Mouse (Mus musculus): ENCODE measurements around the gene Syne4. TPM values are rescaled to one million over a fixed set of nuclear protein-coding genes. Genes with fewer than 3 reads are reported as not detected.

Gene Syne4
- total RNA-seq, 4 experiments from 2014 or later = 7.4 to 10.5 (median 8.8) TPM

GRCm38 (mm10) chr7:30326427-30326826 is 11.8 kb downstream of the Syne4 start:
- no peak for DNase-seq (ENCODE audit: low spot score in 2 of 2)

GRCm38 (mm10) chr7:30327140-30327539 is 12.5 kb downstream of the Syne4 start:
- no peak for DNase-seq (ENCODE audit: low spot score in 2 of 2)

DNA sequence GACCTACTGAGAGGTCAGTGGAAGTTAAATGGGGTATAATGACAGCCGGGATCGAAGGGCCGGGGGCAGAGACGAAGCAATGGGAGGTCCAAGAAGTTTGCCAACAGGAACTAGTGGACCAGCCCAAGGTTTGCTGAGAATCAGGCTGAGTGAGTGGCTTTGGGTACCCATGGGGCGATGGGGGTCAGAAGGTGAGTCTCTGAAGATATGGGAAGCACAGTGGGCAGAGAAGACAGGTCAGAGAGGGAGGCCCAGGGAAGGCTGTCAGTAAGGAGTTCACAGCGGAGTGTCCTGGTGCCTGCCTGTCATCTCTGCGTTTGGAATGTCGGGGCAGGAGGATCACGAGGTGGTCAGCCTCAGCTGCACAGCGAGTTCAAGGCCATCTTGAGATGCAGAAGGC is 13.8 kb downstream of the Syne4 start:
- no peak for DNase-seq (ENCODE audit: low spot score in 2 of 2)

DNA sequence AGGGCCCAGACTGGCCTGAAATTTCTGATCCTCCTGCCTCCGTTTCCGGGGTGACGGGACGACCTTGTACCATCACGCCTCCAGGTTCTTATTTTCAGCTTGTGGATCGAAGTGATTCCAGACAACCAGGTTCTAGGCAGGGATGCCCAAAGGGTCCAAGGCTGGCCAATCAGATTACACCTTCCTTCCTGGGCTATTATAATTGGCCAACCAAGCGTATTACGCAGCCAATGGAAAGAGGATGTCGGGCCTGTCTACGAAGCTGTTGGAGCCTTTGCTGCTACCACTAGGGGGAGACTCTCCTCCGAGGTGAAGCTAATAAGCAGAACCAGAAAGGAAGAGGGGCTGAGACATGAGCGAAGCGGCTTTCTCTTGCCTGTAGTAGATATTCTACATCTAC is 17.3 kb downstream of the Syne4 start:
- DNase-seq (ENCODE audit: low spot score in 2 of 2) = peak; percentile 63 to 94

- DNase-seq (ENCODE audit: low spot score in 2 of 2) = no peak
These were observed 18.1 kb downstream of the Syne4 start for GRCm38 (mm10) chr7:30332622-30333259.

DNA sequence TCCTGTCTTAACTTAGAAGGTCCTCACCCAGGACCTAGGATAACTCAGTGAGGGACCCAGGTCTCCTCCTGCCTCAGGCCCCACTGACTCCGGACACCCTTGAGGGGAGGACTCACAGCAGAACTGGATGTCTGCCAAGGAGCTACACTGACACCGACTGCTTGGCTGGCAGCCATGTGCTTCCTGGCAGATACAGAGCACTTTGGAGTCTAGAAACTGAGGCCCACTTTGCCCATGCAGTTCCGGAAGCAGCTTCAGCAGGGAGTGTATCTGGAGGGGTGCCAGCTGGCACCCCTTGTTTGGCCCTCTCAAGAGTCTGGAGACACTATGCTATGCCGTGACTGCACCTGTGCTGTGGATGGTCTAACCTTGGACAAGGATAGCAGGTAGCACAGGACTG is 18.8 kb downstream of the Syne4 start:
- peak in 1 of 2 experiments; percentile 86 for DNase-seq (ENCODE audit: low spot score in 2 of 2)

DNA sequence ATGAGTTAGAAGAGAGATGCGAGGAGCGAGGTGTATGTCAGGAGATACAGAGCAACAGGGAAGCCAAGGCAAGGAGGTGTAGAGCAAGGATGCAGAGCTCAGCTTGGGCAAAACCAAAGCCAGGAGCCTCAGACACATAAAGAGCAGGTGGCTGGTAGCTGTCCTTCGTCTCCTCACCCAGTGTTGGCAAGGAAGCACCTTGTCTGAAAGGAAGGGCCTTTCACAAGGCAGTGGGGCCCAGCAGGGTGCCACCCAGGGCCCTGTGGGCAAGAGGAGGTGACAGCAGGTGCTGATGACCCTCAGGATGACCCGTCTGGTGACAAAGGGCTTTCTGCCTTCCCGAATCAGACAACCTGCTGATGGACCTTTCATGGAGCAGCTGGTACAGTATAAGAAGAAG is 20.0 kb downstream of the Syne4 start:
- no peak for DNase-seq (ENCODE audit: low spot score in 2 of 2)

- DNase-seq (ENCODE audit: low spot score in 2 of 2) = peak in 1 of 2 experiments; percentile 50
These were observed 21.1 kb downstream of the Syne4 start for GRCm38 (mm10) chr7:30335688-30336087.

DNA sequence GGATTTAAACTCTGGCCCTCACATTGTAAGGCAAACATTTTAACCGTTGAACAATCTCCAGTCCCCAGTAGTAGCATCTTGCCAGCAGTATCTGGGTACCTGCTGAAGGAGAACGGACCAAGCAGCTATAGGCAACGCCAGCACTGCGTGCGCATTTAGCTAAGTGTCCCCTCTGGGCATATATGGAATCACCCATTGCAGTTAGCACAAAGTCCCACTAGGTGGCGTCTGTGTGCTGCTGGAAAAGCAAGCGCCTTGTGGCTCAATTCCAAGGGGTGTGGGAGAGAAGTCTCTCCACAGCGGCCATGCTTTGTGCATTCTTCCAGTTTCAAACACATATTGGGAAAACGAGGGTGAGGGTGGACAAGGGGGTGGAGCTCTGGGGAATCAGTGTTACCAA is 21.8 kb downstream of the Syne4 start:
- DNase-seq (ENCODE audit: low spot score in 2 of 2) = peak; percentile 78 to 83

- no peak for DNase-seq (ENCODE audit: low spot score in 2 of 2)
These were observed 25.0 kb downstream of the Syne4 start for GRCm38 (mm10) chr7:30339432-30340109.

DNA sequence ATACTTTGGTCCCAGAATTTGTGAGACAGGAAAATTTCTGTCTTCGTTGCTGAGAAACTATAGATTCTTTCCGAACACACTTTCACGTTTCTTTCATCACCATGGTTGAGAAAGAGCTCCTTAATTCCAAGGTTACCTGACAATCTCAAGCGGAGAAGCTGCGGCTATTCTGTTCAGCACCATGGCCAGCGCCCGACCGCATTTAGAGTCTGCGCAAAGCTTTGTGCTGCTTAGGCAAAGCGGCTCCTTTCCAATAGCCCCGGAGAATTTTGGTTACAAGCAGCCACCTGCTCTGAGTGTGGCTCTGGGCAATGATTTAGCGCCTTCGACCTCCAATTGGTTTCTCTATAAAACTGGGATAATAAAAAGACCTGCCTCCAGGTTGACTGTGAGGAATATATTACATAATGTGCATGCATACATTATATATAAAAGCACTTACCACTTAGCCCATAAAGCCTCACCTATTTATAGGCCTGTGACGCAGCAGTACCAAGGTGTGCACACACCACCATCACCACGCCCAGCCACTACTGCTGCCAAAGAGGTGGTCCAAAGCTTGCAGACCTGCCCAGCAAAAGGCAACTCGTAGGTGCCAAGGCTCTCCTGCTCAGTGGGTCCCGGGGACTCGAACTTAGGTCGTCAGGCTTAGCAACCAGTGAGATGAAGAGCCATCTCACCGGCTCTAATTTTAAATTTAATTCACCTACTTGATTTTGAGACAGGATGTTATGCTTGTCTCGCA is 32.2 kb downstream of the Syne4 start:
- DNase-seq (ENCODE audit: low spot score in 2 of 2) = no peak

DNA sequence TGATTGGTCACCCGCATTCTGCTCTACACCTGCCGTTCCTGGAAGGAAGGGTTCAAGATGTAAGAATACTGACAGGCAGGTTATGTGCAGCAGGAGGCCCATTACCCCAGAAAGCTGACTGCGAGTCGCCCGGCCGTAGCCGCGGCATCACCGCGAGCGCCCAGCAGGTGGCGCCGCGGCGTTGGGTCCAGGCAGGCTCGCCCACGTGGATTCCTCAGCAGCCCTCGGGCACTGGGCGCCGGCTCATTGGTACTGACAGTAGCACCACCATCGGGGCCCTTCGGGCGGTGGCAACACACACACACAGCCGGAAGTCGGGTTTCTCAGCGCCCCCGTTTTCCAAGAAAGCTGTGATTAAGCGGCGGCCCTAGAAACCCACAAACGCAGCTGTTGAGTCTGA is 33.2 kb downstream of the Syne4 start:
- DNase-seq (ENCODE audit: low spot score in 2 of 2) = peak; percentile 64 to 90

GRCm38 (mm10) chr7:30353279-30353822 is 38.7 kb downstream of the Syne4 start:
- peak in 1 of 2 experiments; percentile 61 for DNase-seq (ENCODE audit: low spot score in 2 of 2)

GRCm38 (mm10) chr7:30354059-30354458 is 39.5 kb downstream of the Syne4 start:
- DNase-seq (ENCODE audit: low spot score in 2 of 2) = no peak

- DNase-seq (ENCODE audit: low spot score in 2 of 2) = no peak
These were observed 44.0 kb downstream of the Syne4 start for GRCm38 (mm10) chr7:30358378-30359186.

DNA sequence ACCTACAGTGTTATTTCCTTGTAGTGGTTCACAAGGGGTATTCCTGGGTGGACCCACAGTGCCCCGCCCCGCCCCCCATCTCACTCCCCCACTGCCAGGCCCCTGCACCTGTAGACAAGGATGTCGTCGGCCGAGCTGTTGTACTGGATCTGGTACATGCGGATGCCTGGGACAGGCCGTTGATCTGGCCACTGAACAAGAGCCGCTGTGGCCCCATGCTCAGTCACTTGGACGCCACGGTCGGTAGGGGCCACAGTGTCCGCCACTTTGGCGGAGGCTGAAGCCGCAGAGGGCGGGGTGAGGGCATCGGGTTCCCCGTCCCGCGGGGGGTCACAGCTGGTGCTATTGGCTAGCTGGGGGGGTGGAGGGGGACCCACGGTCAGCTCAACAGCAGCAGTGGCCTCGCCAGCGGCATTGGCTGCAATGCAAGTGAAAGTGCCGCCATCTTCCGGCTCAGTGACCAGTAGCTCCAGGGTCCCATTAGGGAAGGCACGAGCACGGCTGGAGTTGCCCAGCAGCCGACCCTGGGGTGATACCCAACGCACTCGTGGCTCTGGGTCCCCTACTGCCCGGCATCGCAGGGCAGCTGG is 44.8 kb downstream of the Syne4 start:
- DNase-seq (ENCODE audit: low spot score in 2 of 2) = no peak

- DNase-seq (ENCODE audit: low spot score in 2 of 2) = no peak
These were observed 45.4 kb downstream of the Syne4 start for GRCm38 (mm10) chr7:30360028-30360427.

DNA sequence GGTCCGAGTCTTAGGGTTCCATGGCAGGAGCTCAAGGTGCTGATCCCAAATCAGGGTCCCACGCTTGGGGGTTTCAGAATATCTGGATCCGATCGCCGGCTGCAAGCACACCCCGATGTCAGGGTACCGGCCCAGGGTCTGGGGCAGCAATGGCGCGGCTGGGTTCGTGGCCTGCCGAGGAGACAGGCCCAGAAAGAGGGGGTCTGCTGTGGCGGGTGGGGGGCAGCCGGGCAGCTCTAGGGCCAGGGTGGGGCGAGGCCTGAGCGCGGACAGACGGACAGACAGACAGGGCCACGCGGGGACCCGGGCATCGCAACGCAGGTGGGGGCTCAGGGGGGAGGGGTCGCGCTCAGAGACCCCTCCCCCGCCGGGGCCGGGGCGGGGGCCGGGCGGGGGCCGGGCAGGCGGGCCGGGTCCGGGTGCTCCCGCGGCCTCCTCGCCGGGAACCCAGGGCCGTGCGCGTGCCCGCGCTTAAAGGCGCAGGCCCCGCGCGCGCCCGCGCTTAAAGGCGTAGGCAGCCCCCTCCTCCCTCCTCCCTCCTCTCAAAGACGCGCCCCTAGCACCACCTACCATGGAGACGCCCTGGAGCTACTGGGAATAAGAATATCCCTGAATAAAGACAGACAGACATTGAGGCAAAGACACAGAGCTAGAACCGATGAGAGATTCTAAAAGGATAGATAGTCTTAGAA is 48.2 kb downstream of the Syne4 start, which contains the start of gene Lrfn3:
Gene Lrfn3, minus strand, starts transcription at position 121 of the 692 bp plus-strand sequence.
- peak in 1 of 2 experiments; percentile 65 for DNase-seq (ENCODE audit: low spot score in 2 of 2)

DNA sequence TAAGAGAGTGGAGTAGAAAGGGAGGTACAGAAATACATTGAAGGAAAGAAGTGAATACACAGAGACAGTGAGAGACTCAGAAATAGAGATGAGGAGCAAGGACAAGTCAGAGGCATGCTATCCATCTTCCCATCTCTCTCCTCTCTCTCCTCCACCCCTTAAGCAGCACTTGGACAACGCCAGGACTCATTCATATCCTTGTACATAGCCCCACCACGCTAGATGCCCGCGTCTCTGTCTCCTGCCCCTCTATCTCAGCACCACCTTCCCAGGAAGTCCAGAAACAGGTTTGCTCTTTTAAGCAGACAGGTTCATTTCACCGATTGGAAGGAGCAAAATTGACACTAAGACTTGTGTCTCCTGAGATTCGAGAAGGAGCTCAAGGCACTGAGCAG is 48.7 kb downstream of the Syne4 start:
- no peak for DNase-seq (ENCODE audit: low spot score in 2 of 2)

GRCm38 (mm10) chr7:30367466-30367865 is 52.9 kb downstream of the Syne4 start:
- DNase-seq (ENCODE audit: low spot score in 2 of 2) = no peak

All from left cerebral cortex, adult 8-10 months (tissue).